Mouse (Mus musculus) intestine, postnatal 0 days (tissue): Measurements from ENCODE around the gene Ankrd12. TPM values are rescaled to one million over a fixed set of nuclear protein-coding genes. Genes with fewer than 3 reads are reported as not detected.

Experiments
- ATAC-seq: fragments of 200-750 bp; cut with Nextera tagmentation; 2 replicates; pipeline ENCODE4 v1.8.0; 2017; ENCODE audit warnings: mild to moderate bottlenecking, moderate TSS enrichment, moderate library complexity
- H3K27ac ChIP-seq: fragments of 300-500 bp; sonication (generic); 2 replicates; pipeline ENCODE4 v1.5.1; 2014; ENCODE audit warnings: mild to moderate bottlenecking, low read depth, low read length, moderate library complexity
- H3K27me3 ChIP-seq: fragments of 300-500 bp; sonication (generic); replicated peaks from 2 replicates; pipeline ENCODE4 v1.6.1; 2014; ENCODE audit warnings: low read length, mixed read lengths; ENCODE audit not compliant: control insufficient read depth, insufficient read depth
- H3K36me3 ChIP-seq: fragments of 300-500 bp; sonication (generic); 2 replicates; pipeline ENCODE4 v1.6.1; 2014; ENCODE audit warnings: mild to moderate bottlenecking, moderate library complexity; ENCODE audit not compliant: control insufficient read depth, insufficient read depth
- H3K4me1 ChIP-seq: fragments of 300-500 bp; sonication (generic); replicated peaks from 2 replicates; pipeline ENCODE4 v1.6.1; 2014; ENCODE audit warnings: antibody characterized with exemption, low read length, mixed read lengths; ENCODE audit not compliant: control insufficient read depth, insufficient read depth
- H3K4me2 ChIP-seq: fragments of 300-500 bp; sonication (generic); replicated peaks from 2 replicates; pipeline ENCODE4 v1.6.1; 2014; ENCODE audit warnings: low read depth, mild to moderate bottlenecking, moderate library complexity
- H3K4me3 ChIP-seq: fragments of 300-500 bp; sonication (generic); 2 replicates; pipeline ENCODE4 v1.5.1; 2014; ENCODE audit warnings: low read depth, low read length
- H3K9ac ChIP-seq: fragments of 300-500 bp; sonication (generic); 2 replicates; pipeline ENCODE4 v1.6.1; 2014; ENCODE audit warnings: mild to moderate bottlenecking, low read depth, low read length
- H3K9me3 ChIP-seq: fragments of 300-500 bp; sonication (generic); 2 replicates; pipeline ENCODE4 v1.6.1; 2016; ENCODE audit warnings: mixed run types; ENCODE audit not compliant: control insufficient read depth
- CTCF ChIP-seq: sonication (generic); IDR thresholded peaks from 2 replicates; pipeline ENCODE4 v1.5.1; 2016; ENCODE audit warnings: low read depth, mild to moderate bottlenecking, control low read depth, antibody characterized with exemption, moderate library complexity
- WGBS: fragments of 180-500 bp; shearing (Covaris S2); extraction: QIAGEN DNeasy Blood & Tissue Kit; methylation state at CpG from one replicate; pipeline ENCODE4 v1.1.7; 2014; 5-methylcytosine and 5-hydroxymethylcytosine counted together
- polyA plus RNA-seq: library from polyadenylated mRNA; unstranded; fragments of >200 nt; fragmentation: Nextera tagmentation; extraction: Ambion mirVana; gene quantifications from 2 replicates; pipeline ENCODE4 v1.2.1, GENCODE M21; 2015

Gene Ankrd12
- polyA plus RNA-seq, 1 experiment from 2014 or later, result 21.9 TPM

DNA sequence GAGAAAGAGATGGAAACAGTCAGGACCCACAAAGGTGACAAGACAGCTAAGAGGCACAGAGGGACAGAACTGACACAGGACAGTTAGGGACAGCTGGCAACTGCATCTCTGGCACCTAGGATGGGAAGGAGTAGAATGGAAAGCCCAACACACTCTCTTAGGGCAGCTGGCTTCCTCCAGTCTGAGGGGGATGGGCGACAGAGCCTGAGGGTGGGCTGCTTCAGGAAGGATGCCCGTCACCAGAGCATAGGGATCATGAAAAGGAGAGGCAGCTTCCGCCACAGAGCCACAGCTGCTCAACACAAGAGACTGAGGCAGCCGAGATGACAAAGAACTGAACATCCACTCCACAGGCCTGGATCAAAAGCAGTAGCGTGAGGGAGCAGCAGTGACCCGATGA, 145.4 kb downstream of the Ankrd12 start:
- Histone ChIP-seq H3K9me3 (no peaks in the 10 kb centered on the region), H3K27me3 (no peaks in the 10 kb centered on the region), H3K36me3 (peaks cover 16% of the 10 kb centered on the region), H3K27ac (no peak overlapping the region), H3K4me1 (peaks cover 7% of the 10 kb centered on the region; the same call in 1 of the 2 replicates), H3K9ac (no peak overlapping the region), H3K4me2 (no peak overlapping the region), H3K4me3 (no peak overlapping the region)
- ATAC-seq, result no peak
- 64% methylated on average over 6 of the region's 6 CpGs for WGBS
- no peak for TF ChIP-seq CTCF

- Histone ChIP-seq H3K27ac (no peak overlapping the region), H3K9ac (no peak overlapping the region), H3K4me1 (peaks cover 7% of the 10 kb centered on the region; the same call in 1 of the 2 replicates), H3K4me2 (no peak overlapping the region), H3K36me3 (peaks cover 22% of the 10 kb centered on the region), H3K9me3 (no peaks in the 10 kb centered on the region), H3K4me3 (no peak overlapping the region), H3K27me3 (no peaks in the 10 kb centered on the region)
- 43% methylated on average over 6 of the region's 6 CpGs for WGBS
- ATAC-seq, result no peak
- no peak for TF ChIP-seq CTCF
Measured at GRCm38 (mm10) chr17:65930960-65931359, 145.9 kb downstream of the Ankrd12 start.

DNA sequence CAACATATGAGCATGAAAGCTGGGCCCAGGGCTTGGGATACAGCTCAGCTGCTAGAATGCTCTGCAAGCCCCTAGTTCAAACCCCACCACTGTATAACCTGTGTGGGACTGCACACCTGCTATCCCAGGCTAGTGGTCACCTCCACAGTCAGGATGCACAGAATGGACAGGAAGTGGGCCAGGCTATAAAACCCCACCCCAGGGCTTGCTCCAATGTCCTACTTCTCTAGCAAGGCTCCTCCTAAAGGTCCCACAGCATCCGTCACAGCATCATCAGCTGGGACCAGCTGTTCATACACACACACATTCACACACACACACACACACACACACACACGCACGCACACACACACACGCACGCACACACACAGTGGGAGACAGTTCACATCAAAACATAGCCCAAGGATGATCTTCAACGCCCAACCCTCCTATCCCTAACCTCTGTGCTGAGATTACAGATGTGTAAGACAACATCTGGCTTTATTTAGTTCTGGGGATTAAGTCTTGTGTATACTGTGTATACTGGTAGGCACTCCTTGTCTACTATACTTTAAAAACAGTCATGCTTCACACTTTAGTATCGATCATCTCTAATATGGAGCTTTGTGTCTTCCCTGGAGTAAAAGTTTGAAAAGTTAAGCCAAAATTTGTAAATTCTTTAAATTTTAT, 146.6 kb downstream of the Ankrd12 start:
- Histone ChIP-seq H3K27me3 (no peaks in the 10 kb centered on the region), H3K27ac (no peak overlapping the region), H3K4me1 (peaks cover 7% of the 10 kb centered on the region; the same call in 1 of the 2 replicates), H3K9ac (no peak overlapping the region), H3K4me3 (no peak overlapping the region), H3K36me3 (peaks cover 27% of the 10 kb centered on the region), H3K4me2 (no peak overlapping the region), H3K9me3 (no peaks in the 10 kb centered on the region)
- ATAC-seq, result no peak
- WGBS, result 73% methylated on average over 7 of the region's 7 CpGs
- no peak for TF ChIP-seq CTCF

DNA sequence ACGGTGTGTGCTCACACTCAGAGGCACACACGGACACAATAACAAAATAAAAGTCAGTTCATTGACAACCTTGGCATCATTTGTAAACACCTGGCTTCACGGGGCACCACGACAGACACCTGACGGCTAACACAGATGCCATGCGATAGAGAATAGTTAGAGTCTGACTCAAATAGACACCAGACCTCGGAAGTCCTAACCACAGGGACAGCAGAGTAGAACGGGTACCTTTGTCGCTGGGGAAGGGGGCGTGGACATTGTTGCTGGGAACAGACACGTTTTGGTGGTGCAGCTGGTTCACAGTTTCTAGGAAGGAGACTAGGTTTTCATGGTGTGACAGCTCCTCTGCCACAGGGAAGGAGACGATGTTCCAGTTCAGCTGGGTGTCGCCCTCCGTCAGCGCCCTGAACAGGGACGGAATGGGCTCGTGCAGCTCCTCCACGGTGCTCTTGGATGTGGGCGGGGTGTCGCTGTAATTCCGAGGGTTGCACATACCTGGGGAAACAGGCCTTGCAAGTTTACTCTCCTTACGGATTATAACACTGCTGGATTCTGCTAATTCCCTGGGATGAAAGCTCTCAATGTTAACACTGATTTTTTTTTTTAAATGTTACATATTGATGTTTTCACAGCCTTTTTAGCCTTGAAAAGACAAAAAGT, 147.4 kb downstream of the Ankrd12 start:
- no peak for TF ChIP-seq CTCF
- Histone ChIP-seq H3K9ac (no peak overlapping the region), H3K4me2 (no peak overlapping the region), H3K36me3 (peaks cover 30% of the 10 kb centered on the region), H3K27ac (no peak overlapping the region), H3K9me3 (no peaks in the 10 kb centered on the region), H3K4me1 (peaks cover 7% of the 10 kb centered on the region; the same call in 1 of the 2 replicates), H3K27me3 (no peaks in the 10 kb centered on the region), H3K4me3 (no peak overlapping the region)
- WGBS, result 63% methylated on average over 22 of the region's 22 CpGs
- ATAC-seq, result no peak

GRCm38 (mm10) chr17:65927077-65927476, 149.8 kb downstream of the Ankrd12 start:
- no peak for ATAC-seq

GRCm38 (mm10) chr17:65924218-65924617, 152.7 kb downstream of the Ankrd12 start:
- Histone ChIP-seq H3K9ac (no peak overlapping the region), H3K4me1 (no peaks in the 10 kb centered on the region), H3K27me3 (no peaks in the 10 kb centered on the region), H3K9me3 (no peaks in the 10 kb centered on the region), H3K36me3 (peaks cover 26% of the 10 kb centered on the region; the same call in 1 of the 2 replicates), H3K4me2 (no peak overlapping the region), H3K4me3 (no peak overlapping the region), H3K27ac (no peak overlapping the region)
- 56% methylated on average over 5 of the region's 5 CpGs for WGBS
- no peak for ATAC-seq
- no peak for TF ChIP-seq CTCF

More at GRCm38 (mm10) chr17:65927077-65927476, 149.8 kb downstream of the Ankrd12 start:
- no peak overlapping the region for H3K9ac ChIP-seq
- H3K27ac ChIP-seq, result no peak overlapping the region
- TF ChIP-seq CTCF, result no peak
- 89% methylated on average over 4 of the region's 4 CpGs for WGBS
- no peaks in the 10 kb centered on the region for H3K9me3 ChIP-seq
- no peaks in the 10 kb centered on the region for H3K27me3 ChIP-seq
- peaks cover 26% of the 10 kb centered on the region; the same call in 1 of the 2 replicates for H3K36me3 ChIP-seq
- no peak overlapping the region for H3K4me2 ChIP-seq
- H3K4me3 ChIP-seq, result no peak overlapping the region
- H3K4me1 ChIP-seq, result peaks cover 7% of the 10 kb centered on the region; the same call in 1 of the 2 replicates
